Mouse (Mus musculus): ENCODE measurements around the gene Gm5150.

DNA sequence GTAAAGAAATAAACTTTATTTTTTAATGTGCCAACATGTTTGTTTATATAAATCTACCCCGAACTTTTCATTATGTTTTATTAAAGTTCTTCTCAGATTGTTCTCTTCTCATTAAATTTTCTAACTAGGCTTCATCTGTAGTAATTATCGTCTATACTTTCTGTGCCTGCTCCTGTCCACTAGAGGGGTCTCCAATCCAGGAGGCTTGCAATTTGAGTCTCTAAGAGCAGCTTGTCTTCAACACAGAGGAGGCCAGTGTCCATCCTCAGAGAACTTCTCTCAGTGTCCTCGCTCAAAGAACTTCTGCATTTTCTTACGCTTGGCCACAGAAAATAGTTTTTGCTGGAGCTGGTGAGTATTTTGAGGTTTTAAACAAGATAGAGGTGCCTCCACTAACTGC lies 41.1 kb upstream of the Gm5150 start:
- TF ChIP-seq CTCF (IDR thresholded peaks at IDR 0.05; ENCODE audit: control insufficient read depth, insufficient read depth, insufficient read length) (no peak), MYOG (IDR thresholded peaks at IDR 0.05; ENCODE audit: control insufficient read depth, extremely low read depth, insufficient read length) (no peak), MAX (IDR thresholded peaks at IDR 0.05) (no peak), USF1 (IDR thresholded peaks at IDR 0.05; ENCODE audit: low read depth) (no peak), CEBPB (IDR thresholded peaks at IDR 0.05; ENCODE audit: low read depth) (no peak), FOSL1 (IDR thresholded peaks at IDR 0.05; ENCODE audit: insufficient read depth, low read length, poor library complexity, severe bottlenecking) (no peak)

All from C2C12 (cell line).